Mouse (Mus musculus) MN1 (cell line): ENCODE results near the gene Pde6d.
"Not testable (repeated sequence)": the region's sequence is repeated elsewhere in the genome, so short reads cannot be mapped to it uniquely, and the experiment has no call there.

Experiments used
- DNase-seq: peaks from one replicate; pipeline ENCODE4 v3.0.0-alpha.2; 2016; ENCODE audit warnings: low spot score

The Pde6d gene

GRCm38 (mm10) chr1:86526116-86526788 is 56.2 kb downstream of the Pde6d start, which contains the start of gene Ptma:
TSS of gene Ptma (plus strand) at chr1:86526726.
- DNase-seq: peak; percentile 99

- DNase-seq: peak; percentile 76
Observed at GRCm38 (mm10) chr1:86525499-86526115, 56.8 kb downstream of the Pde6d start.

GRCm38 (mm10) chr1:86524619-86525498 is 57.6 kb downstream of the Pde6d start:
- DNase-seq: peak; percentile 100

GRCm38 (mm10) chr1:86523776-86524618 is 58.4 kb downstream of the Pde6d start:
- DNase-seq: no peak

GRCm38 (mm10) chr1:86522286-86522871 is 60.0 kb downstream of the Pde6d start:
- peak; percentile 74 for DNase-seq

GRCm38 (mm10) chr1:86520361-86520760 is 62.1 kb downstream of the Pde6d start:
- DNase-seq: peak; percentile 52

GRCm38 (mm10) chr1:86517076-86517475 is 65.4 kb downstream of the Pde6d start:
- no peak for DNase-seq

GRCm38 (mm10) chr1:86515715-86516410 is 66.6 kb downstream of the Pde6d start:
- DNase-seq: no peak

- not testable (repeated sequence) for DNase-seq
Observed at GRCm38 (mm10) chr1:86513031-86513430, 69.4 kb downstream of the Pde6d start.

- peak; percentile 38 for DNase-seq
Observed at GRCm38 (mm10) chr1:86512154-86512720, 70.2 kb downstream of the Pde6d start.

- peak; percentile 96 for DNase-seq
Observed at GRCm38 (mm10) chr1:86510676-86511441, 71.6 kb downstream of the Pde6d start.

GRCm38 (mm10) chr1:86510266-86510665 is 72.2 kb downstream of the Pde6d start:
- no peak for DNase-seq

GRCm38 (mm10) chr1:86509410-86509809 is 73.0 kb downstream of the Pde6d start:
- DNase-seq: peak; percentile 92

GRCm38 (mm10) chr1:86507866-86508265 is 74.6 kb downstream of the Pde6d start:
- no peak for DNase-seq

- DNase-seq: no peak
Observed at GRCm38 (mm10) chr1:86506420-86506819, 76.0 kb downstream of the Pde6d start.

GRCm38 (mm10) chr1:86505461-86505860 is 77.0 kb downstream of the Pde6d start:
- peak; percentile 86 for DNase-seq

- no peak for DNase-seq
Observed at GRCm38 (mm10) chr1:86504697-86505421, 77.6 kb downstream of the Pde6d start.

- DNase-seq: peak; percentile 97
Observed at GRCm38 (mm10) chr1:86503906-86504696, 78.3 kb downstream of the Pde6d start.
